Mouse (Mus musculus) lung, postnatal 36 days (tissue): ENCODE measurements around the gene Yy1.
A peak's percentile ranks its signal among the peaks of the same experiment; 100 is the strongest.

Source experiments
- DNase-seq: peaks from one replicate; pipeline ENCODE4 v3.0.0; 2022; ENCODE audit warnings: mixed read lengths

Gene Yy1

DNA sequence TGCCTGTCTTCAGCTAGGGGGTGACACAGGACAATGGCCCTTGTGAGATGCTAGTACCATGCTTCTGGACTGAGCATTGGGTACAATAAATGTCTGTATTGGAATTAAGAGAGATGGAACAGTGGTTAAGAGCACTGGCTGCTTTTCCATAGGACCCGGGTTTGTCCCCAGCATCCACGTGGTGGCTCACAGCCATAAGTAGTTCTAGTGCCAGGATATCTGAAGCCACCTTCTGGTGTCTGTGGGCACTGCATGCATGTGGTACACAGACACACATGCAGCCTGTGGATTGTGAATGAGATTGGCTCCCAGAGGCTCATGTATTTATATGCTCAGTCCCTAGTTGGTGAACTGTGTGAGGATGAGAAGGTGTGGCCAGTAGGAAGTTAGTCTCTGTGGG is 76.8 kb downstream of the Yy1 start:
- DNase-seq, result peak; percentile 42
